Mouse (Mus musculus): ENCODE results near the gene Ephb2.
A peak's percentile ranks its signal among the peaks of the same experiment; 100 is the strongest.

Ephb2 gene

DNA sequence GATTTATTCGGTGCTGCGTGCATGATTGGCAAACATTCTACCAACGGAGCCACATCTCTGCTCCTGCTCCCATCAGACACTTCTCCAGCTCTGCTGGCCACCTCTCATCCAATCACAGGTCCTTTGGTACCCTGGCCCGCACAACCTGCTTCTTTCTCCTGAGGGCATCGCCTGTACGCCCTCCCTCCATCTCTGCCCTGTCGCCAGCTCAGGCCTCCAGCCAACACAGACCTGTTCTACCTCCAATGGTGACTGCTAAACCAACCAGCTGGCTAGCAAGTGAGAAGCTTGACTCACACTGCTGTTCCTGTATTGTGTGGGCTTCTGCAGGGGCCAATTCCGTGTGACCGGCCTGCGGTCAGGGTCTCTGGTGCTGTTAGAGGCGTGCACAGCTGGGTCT is 134.6 kb downstream of the Ephb2 start:
- no peak for DNase-seq (ENCODE audit: low spot score in 2 of 2)

DNA sequence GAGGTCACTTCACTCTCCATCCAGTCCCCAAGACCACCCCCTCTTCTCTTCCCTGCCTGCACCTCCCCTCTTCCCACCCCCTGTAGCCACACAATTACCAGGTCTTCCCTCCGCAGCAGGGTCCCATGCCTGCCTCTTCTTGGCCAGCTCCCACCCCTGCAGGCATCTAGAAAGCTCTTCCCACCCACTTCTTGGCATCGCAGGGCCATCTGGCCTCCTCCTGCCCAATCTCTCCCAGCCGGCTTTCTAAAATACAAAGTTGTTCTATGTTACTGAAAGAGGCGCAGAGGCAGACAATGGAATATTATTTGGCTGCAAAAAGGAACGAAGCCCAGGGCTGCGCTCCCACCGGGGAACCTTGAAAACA is 136.7 kb downstream of the Ephb2 start:
- DNase-seq (ENCODE audit: low spot score in 2 of 2), result no peak

DNA sequence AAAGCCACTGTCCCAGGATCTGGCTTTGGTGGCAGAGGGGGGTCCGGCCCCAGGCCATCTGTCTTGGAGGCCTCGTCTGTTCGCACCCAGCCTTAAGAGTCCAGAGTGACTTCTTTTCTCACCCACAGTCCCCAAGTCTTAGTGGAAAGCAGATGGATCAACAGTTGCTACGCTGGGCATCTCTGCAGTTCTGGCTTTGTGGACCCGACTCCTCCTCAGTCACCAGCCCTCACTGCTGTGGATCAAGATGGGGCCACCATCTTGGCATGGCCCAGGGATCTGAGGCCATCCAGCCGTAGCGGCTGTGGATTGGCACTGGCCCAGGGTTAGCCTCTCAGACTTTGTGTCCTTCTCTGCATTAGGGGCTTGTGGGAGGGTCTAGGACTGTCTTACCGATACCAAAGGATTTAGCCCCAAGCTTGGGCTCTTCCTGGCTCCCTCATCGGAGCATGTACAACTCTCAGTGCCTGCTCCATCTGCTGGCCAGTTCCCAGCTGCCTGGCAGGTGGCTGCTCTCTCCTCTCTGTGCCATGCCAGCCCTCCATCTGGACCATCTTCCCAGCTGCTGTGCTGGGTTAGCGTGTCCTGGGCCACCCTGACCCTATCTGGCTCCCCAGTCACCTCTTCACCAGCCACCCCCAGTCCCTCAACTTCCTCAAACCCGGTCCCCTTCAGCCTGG is 137.2 kb downstream of the Ephb2 start:
- DNase-seq (ENCODE audit: low spot score in 2 of 2), result no peak

DNA sequence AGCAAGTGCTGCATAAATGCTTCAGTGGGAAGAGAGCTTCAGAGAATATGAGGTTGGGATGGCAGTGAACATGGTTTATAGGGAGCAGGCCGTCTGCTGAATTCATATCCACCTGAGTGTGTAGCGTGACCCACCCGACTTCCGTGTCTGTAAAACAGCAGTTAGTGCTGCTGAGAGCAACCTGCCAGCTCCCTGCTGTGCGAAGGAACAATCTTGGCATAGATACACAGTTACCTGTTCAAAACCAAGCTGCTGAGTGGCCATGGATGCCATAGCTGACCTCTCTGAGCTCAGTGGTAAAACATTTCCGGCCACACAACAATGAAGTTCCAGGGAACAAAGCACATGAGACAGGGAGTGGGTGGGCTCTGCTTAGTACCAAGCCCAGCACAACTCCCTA is 138.5 kb downstream of the Ephb2 start:
- no peak for DNase-seq (ENCODE audit: low spot score in 2 of 2)

DNA sequence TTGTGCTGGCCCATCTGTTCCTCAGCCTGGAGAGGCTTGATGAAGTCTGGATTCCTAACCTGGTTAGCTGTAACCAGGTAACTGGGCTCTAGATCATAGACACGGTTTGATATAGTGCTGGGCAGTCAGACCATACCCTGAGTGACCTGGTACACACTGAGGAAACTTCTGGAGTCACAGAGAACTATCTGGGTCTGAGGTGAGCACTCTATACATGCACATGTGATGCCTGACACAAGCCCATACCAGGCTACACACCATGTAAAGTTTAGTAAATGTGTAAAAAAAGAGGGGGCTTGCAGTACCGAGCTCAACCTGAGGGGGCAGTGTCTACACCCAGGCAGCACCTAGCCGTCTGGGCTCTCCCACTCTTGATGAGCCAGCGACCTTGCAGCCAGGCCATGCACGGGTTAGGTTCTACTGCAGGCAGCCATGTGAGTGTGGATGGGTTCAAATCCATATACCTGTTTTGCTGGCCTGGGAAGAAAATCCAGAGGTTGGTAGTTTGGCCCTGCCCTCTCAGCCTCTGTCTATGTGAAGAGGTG is 139.3 kb downstream of the Ephb2 start:
- peak; percentile 36 to 70 for DNase-seq (ENCODE audit: low spot score in 2 of 2)

DNA sequence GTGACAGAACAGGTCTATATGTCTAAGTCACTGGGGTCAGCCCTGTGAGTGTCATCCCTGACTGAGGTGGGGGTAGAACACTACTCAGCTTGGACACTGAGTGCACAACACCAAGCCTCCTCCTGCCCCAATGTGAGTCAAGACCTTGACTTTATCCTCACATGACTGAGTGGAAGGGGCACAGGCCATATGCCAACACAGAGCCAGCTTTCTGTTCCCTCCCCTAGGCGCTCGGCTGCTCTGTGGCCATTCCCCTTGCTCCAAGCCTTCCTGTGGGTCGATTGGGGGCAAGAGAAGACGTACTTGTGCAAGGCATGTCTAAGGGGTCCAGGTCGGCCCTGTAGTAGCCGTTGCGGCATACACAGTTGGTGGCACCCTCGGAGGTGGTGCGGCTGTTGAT is 140.1 kb downstream of the Ephb2 start:
- DNase-seq (ENCODE audit: low spot score in 2 of 2), result no peak

DNA sequence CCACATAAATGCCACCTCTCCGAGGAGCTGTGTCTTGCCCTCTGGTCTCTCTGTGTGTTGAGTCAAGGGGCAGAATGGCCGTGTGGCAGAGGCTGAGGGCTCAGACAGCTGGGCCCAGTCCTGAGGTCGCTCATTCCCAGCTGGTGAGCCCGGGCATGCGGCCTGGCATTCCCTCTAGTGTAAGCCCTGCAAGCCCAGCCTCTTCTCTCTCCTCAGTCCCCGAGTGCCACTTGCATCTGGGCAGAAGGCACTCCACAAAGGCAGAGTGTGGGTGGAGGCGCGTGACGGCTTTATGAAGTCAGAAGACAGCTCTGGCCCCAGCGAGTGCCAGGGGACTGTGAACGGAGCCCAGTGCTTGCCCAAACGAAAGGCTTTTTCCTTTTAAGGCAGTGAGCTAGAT is 145.8 kb downstream of the Ephb2 start:
- no peak for DNase-seq (ENCODE audit: low spot score in 2 of 2)

DNA sequence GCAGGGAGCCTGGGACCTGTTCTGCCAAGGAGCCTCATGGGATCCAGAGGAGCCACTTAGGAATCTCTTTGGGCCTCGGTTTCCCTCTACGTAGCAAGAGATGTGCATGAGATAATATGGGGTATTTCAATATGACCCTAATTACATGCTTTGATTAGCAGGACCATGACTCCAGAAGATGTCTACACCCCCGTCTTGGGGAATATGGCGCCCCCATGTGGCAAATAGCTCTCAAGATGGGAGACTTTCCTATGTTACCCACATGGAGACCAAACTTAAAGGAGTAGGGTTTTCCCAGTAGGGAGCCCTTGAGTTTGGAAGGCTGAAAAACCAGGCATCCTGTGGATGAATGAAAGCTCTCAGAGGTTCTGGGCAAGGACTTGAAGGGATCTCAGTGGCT is 147.7 kb downstream of the Ephb2 start:
- DNase-seq (ENCODE audit: low spot score in 2 of 2), result no peak

DNA sequence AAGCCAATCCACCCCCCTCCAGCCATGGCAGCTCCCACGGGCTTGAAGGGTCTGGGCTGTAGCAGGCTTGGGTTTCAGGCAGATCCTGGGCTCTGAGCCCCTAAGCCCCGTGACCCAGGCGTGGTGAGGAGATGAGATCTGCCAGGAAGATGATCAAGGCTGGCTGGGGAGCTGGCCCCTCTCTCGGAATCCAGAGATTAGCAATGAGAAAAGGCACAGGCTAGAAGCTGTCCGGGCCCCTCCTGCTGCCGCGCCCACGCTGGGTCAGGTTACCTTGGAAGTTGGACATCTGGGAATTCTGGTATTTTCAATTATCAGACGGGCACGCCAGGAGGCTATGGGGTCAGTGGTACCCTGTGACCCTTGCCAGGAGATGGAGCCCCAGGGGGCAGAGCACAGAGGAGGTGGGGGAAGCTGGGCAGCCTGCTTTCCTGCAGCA is 150.3 kb downstream of the Ephb2 start:
- DNase-seq (ENCODE audit: low spot score in 2 of 2), result no peak

DNA sequence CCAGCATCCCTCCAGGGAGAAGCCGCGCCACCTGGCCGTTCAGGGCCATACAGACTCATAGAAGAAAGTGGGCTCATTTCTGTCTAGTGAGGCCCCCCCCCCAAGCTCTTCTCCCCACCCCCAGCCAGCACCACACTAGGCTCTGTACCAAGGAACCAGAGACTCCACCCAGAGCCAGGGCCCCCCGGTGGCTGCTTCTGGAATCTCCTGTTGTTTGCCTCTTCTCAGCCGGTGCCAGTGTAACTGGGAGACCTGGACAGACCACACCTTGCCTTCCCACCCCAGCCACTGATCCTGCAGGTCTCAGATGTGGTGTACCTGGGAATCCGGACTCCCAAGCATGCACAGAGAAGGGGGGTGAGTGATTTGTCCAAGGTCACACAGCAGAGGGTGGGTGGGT is 151.3 kb downstream of the Ephb2 start:
- peak in 1 of 2 experiments; percentile 41 for DNase-seq (ENCODE audit: low spot score in 2 of 2)

DNA sequence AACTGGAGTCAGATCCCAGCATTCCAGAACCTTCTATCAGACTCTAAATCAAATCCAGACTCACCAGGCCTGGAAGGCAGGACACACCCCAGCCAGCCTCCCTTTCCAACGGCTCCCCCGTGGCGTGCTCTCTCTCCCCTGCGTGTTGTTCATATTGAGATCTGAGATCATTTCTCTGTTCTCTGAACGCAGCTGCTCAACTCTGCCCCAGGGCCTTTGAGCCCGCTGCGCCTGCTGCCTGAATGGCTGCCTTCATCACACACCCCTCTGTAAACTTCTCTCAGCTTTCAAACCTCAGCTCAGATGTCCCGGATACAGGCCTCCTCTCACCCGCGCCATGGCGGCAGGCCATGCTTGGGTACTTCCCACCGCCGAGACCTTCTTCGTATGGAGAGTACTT is 155.1 kb downstream of the Ephb2 start:
- DNase-seq (ENCODE audit: low spot score in 2 of 2), result no peak

DNA sequence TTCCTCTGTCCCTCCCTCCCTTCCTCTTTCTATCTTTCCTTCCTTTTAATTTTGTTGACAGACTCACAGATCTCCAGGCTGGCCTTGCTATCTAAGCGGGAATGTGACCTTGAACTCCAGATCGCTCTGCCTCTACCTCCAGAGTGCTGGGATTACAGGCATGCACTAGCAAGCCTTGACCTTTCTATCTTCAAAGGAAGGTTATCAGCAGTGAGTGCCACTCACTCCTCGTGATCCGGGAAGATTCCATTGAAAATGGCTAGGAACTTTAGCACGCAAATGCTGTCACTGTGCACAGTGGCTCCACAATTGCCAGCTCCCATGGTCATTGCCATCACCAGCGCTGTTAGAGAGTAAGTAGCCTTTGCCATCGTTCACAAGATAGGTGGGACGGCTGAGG is 156.6 kb downstream of the Ephb2 start:
- DNase-seq (ENCODE audit: low spot score in 2 of 2), result no peak

DNA sequence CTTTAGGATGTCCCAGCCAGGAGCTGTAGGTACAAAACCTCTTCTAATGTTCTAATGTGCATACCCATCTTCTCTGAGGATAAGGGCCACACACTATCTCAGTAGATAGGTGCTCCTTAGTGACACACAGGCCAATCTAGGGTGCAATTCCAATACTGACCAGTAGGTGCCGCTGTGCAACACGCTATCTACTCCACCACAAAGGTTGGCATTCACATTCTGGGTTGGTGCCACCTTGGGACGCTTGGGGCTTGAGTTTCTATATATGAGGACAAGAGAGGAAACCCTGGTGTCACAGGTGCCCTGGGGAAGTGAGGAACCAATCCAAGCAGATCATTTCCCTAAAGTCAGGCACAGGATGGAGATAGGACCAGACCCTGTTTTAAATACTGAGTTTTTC is 157.3 kb downstream of the Ephb2 start:
- peak; percentile 76 to 82 for DNase-seq (ENCODE audit: low spot score in 2 of 2)

DNA sequence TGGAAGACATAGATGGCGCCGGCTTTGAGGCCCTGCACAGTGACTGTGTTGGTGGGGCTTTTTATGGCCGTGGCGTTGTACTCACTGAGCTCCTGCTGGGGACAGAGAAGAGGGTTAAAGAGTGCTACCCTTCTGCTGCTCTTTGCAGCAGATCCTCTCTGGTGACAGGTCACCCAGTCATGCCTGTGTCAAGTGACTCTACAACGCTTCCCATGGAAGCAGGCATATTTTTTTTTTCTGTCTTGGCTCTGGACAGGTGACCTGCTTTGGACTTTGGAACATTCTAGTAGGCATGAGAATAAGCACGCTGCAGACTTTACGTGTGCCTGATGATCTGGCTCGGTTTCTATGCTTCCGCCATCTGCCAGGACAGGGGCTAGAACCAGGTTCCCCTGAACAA is 160.3 kb downstream of the Ephb2 start:
- no peak for DNase-seq (ENCODE audit: low spot score in 2 of 2)

DNA sequence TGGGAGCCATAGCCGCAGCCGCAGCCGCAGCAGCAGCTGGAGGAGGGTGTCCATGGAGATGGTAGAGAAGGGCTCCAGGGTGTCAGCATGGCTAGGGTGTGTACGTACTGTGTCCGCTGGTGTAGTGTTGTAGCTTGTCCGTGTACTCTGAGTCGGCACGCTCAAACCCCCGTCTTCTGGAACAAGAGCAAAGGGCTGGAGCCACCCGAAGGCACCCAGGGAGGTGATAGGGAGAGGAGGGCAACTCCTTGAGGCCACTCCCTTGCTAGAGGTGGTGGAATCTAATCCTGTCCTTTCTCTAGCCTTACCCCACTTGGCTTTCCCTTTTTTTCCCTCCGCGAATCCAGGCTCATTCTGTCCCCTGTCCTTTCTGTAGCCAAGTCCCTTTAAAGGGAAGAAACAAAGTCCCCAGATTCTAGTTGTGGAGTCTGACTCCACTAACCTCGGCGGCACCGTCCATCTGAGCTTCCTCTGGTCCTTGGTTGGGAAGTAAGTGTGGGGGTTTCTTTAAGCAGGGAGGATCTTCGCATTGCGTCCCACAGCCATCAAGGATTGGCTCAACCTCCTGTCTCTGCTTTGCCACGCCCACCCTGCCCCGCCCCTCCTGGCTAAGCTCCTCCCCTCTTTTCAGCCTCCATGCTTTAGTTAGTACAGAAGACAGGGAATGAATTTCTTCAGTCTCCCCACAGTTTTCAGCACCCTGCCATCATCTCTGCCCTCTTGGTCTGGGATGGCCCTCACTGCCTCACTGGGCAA is 163.3 kb downstream of the Ephb2 start:
- DNase-seq (ENCODE audit: low spot score in 2 of 2), result no peak

DNA sequence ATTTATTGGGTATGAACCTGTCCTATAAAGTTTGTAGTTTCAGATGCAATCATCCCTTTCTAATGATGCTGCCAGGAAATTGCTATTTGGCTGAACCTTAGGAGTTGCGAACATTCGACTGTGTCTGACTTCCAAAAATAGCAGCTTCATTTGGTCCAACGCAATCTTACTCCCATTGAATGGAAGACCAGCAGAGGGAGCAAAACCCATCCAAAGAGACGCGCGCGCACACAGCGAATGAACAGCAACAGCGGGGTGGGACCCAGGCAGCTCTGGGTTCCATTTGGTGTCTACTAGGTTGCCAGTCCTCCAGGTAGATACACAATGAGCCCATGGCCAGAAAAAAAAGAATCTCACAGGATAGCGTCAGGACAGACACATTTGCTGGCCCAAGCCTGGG is 168.0 kb downstream of the Ephb2 start:
- DNase-seq (ENCODE audit: low spot score in 2 of 2), result no peak

DNA sequence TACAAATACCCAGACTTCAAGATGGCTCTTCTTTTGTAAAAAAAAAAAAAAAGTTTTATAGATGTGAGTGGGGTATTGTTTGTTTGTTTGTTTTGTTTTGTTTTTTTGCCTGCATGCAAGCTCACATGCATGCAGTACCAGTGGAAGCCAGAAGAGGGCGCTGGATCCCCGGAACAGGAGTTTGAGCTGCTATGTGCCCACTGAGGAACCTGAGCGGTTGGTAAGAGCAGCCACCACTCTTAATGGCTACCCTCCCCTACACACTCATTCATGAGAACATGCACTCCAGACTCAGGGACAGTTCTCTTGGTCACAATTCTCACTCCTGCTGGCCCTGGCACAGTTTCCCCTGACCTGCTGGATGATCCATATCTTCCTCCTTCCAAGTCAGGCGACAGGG is 169.8 kb downstream of the Ephb2 start:
- no peak for DNase-seq (ENCODE audit: low spot score in 2 of 2)

DNA sequence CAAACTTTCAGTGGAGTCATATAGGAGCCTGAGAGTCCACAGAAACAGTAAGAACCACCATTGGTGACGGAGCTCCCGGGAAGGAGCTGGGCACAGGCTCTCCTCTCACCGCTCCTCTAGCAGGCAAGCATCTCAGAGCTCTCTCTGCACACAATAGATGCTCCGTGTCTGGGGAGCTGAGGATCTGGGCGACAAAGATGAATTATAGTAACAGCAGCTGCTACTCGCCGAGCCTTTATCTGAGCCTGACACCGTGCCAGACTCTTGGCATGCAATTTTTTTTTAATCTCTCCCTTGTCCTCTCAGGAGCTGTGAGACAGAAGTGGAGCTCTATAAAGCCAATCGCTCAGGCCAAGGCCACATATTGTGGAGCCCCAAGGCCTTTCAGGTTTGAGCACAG is 170.7 kb downstream of the Ephb2 start:
- DNase-seq (ENCODE audit: low spot score in 2 of 2), result no peak

DNA sequence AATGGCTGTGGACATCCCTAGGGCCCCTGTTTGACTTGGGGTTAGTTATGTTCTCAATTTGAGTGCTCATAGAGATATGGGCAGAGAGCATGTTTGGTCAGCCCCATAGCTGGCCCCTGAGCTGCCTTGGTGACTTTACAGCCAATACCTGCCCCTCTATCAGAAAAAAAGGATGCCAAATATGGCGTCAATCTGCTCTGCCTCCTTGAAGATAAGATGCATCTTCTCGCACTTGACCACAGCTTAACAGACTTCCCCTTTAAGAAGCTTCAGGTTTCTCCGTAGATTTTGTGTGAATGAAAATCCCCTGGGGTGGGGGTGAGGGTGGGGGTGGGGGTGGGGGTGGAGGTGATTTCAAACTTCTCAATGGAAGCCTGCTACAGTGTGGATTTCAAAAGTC is 177.9 kb downstream of the Ephb2 start:
- DNase-seq (ENCODE audit: low spot score in 2 of 2), result no peak

DNA sequence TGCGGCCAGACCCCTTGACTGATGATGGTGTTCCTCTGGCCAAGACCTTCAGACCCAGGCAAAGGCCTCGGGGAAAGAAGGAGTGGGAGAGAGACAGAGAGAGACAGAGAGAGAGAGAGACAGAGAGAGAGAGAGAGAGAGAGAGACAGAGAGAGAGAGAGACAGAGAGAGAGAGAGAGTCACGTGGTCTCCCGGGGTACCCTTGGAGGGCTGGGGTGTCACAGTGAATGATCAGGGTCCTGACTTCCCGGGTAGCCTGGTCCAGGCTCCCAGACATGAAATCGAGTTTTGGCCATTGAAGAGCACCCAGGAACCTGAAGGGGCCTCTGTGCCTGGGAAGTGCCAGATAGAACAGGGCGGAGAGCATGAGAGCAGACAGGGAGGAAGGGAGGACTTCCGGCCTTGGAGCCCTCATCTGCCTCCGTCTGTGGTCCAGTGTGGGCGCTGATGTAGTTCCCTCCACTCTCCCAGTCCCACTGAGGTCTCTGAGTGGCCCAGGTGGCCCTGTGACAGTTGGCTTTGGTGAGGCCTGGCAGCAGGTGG is 182.0 kb downstream of the Ephb2 start:
- DNase-seq (ENCODE audit: low spot score in 2 of 2), result no peak

DNA sequence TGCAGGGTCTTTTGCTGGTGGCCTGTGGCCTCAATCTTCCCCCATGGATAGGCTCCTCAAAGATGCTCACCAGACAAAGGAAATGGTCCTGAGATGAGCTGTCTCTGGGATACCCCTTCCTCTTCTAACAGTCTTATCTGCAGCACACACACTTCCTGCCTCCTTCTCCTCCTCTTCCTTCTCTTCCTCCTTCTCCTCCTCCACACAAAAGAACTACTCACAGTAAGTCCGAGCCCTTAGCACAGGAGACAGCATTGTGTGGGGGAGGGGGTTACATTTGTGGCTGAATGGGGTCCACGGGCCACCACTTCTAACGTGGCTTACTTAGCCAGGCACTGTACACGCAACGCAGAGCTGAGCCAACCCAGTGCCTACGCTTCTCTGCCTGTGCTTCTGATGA is 182.8 kb downstream of the Ephb2 start:
- no peak for DNase-seq (ENCODE audit: low spot score in 2 of 2)

DNA sequence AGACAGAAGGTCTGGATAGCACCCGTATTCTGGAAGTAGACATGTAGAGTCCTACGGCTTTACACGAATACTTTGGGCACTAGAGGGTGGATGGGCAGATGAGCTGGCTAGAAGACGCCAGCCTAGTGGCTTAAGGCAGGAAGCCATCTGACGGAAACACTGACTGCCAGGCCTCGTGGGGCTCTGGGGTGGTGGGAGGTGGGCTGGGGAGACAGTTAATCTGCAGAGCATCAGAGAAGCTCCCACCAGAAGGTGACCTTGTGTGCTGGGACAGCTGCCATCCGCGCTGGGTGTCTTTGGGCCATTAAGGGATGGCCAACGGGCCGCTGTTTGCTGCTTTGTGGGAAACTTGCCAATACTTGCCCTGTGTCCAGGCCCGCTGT is 183.3 kb downstream of the Ephb2 start:
- no peak for DNase-seq (ENCODE audit: low spot score in 2 of 2)

DNA sequence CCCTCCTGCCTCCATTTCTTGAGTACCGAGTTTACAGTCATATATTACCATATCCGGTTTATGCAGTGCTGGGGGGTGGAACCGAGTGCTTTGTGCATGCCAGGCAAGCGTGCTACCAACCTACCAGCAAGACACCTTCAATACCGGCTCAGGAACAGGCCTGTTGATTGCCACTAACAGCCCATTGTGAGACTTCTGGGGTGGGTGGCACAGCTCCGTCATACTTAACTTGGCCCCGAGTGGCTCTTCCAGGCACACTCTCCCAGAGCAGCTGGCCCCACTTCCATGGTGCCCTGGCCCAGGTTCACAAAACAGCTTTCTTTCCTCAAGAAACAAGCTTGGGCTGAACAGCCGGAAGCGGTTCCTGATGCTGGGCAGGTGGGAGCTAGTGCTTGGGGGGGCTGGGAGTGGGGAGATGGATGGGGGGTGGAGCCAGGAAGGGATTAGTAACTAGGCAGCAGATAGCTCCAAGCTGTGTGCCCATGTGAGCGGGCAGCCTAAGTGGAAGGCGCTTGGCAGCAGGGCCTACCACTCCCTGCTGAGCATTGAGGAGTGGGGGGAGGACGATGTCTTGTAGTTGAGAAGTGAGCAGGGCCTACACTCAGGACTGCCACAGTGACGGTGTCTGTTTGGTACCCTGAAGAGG is 183.8 kb downstream of the Ephb2 start:
- DNase-seq (ENCODE audit: low spot score in 2 of 2), result no peak

All from spleen, postnatal 10 days (tissue).